Mouse (Mus musculus) urinary bladder, postnatal 10 days (tissue): ENCODE measurements at regions not wholly inside any gene's neighbourhood (a gene's known extent, or its start where the extent isn't known, plus 50 kb on each side); places are given as distances from the start of the nearest gene placed in this dataset.

ENCODE experiments used
- DNase-seq: peaks from one replicate; pipeline ENCODE4 v3.0.0; 2022; ENCODE audit warnings: low spot score

DNA sequence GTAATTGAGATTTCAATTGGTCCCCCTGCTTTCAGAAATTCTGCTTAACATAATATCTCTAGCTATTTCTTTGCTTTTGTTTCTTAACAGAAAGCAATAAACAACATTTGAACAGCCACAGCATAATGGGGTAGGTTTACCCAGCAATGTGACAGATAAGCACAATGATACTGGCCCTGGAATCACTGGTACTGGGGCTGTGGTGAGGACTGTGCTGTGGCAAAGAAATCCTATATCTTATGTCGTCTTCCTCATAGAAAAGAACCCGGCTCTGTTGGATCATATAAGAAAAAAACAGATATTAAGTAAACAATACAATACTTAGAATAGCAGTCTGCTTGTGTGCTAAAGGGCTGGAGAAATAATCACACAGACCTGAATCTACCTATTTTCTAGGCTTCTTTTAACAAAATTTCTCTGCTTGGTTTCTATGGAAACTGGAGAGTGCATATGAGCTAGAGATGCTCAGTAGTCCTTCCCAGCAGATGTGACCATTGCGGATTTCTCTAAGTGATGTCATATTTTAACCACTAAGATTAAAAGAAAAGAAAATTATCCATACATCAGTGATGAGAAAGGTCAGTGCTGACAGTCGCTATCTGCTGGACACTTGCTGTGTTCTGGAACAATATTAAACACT lies 119.8 kb upstream of the Gnao1 start:
- no peak for DNase-seq

GRCm38 (mm10) chr8:93691375-93691774 lies 118.4 kb upstream of the Gnao1 start:
- DNase-seq = no peak

GRCm38 (mm10) chr8:93691826-93692225 lies 117.9 kb upstream of the Gnao1 start:
- no peak for DNase-seq

GRCm38 (mm10) chr8:93697206-93697605 lies 112.6 kb upstream of the Gnao1 start:
- DNase-seq = no peak

GRCm38 (mm10) chr8:93698508-93698907 lies 111.3 kb upstream of the Gnao1 start:
- no peak for DNase-seq

GRCm38 (mm10) chr8:93701391-93701790 lies 108.4 kb upstream of the Gnao1 start:
- no peak for DNase-seq

GRCm38 (mm10) chr8:93712066-93712706 lies 97.6 kb upstream of the Gnao1 start:
- no peak for DNase-seq

DNA sequence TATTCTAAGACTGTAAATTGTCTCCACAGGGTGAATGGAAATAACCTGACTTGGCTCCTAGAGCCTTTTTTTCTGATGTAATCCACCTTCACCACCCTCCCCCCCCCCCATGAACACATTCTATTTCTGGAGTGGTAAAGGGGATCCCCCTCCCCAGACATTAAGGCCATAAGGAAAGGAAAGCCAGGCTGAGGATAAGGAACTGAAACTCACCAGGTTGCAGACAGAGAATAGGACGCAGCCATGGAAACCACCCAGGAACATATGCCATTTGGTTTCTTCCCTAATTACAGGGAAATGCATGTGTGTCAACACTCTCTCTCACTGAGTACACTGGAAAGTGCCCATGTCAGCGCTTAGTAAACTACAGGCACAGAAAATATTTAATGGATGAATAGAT lies 96.5 kb upstream of the Gnao1 start:
- DNase-seq = no peak

DNA sequence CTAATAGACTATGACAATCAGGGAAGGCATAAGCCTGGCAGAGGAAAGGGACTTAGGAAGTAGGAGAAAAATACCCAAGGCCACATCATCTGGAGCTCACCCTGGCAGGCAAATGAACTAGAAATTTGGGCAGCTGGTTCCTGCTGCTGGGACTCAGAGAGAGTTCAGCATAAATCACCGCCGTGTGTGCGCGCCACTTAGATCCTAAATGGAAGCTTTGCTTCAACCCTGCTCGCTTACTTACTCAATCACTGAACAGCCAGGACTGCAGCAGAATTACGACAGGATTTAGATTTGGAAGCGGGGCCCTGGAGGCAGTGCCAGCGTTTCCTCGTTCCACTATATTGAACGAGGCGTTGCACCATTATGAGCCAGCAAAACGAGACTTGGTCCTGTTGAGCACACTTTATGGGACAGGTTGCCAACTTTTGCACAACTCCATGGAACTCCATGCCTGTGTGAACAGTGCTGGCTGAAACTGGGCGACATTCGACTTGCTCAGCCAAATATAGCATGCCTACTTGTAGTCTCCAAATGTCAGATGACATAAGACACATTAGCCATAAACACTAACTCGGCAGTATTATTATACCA lies 84.8 kb upstream of the Gnao1 start:
- DNase-seq = no peak

- DNase-seq = no peak
Measured at GRCm38 (mm10) chr8:93729124-93729930, 80.4 kb upstream of the Gnao1 start.

GRCm38 (mm10) chr8:93730738-93731700 lies 78.7 kb upstream of the Gnao1 start:
- no peak for DNase-seq

DNA sequence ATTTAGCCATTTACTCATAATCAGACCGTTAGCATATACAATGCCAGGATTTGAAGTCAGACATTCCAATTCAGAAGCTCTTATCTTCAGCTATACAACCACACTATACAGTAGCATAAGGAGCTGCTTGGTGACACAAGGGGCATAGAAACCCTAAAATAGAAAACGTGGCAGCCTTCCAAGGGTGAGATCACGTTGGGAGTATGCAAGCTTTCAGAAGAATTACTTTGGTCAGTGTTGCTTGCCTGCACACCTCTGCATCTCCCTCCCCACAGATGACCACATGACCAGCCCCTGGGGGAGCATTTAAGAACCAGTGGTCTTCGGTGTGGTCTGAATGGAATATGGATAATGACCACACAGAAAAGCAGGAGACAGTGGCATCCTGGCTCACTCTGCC lies 74.9 kb upstream of the Gnao1 start:
- no peak for DNase-seq

GRCm38 (mm10) chr8:93740281-93740680 lies 69.5 kb upstream of the Gnao1 start:
- DNase-seq = no peak

DNA sequence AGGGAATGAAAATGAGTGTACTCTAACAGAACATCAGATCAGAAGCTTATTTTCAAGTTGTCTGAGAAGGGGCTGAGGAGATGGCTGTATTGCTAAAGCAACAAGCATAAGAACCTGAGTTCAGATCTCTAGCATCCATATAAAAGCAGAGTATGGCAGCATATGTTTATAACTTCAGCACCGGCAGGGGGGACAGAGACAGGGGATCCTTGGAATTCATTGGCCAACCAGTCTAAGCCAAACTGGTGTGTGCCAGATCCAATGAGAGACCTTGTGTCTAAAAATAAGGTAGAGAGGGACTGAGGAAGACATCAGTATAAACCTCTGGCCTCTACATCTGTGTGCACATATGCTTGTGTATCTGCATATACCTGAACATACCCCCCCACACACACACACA lies 61.0 kb upstream of the Gnao1 start:
- DNase-seq = no peak

- no peak for DNase-seq
Measured at GRCm38 (mm10) chr8:93750921-93751320, 58.8 kb upstream of the Gnao1 start.

- DNase-seq = no peak
Measured at GRCm38 (mm10) chr8:93755981-93756380, 53.8 kb upstream of the Gnao1 start.
